Mouse (Mus musculus): Measurements from ENCODE around the gene Ndufs2.
"Not testable (repeated sequence)": the region's sequence is repeated elsewhere in the genome, so short reads cannot be mapped to it uniquely, and the experiment has no call there.

The Ndufs2 gene

DNA sequence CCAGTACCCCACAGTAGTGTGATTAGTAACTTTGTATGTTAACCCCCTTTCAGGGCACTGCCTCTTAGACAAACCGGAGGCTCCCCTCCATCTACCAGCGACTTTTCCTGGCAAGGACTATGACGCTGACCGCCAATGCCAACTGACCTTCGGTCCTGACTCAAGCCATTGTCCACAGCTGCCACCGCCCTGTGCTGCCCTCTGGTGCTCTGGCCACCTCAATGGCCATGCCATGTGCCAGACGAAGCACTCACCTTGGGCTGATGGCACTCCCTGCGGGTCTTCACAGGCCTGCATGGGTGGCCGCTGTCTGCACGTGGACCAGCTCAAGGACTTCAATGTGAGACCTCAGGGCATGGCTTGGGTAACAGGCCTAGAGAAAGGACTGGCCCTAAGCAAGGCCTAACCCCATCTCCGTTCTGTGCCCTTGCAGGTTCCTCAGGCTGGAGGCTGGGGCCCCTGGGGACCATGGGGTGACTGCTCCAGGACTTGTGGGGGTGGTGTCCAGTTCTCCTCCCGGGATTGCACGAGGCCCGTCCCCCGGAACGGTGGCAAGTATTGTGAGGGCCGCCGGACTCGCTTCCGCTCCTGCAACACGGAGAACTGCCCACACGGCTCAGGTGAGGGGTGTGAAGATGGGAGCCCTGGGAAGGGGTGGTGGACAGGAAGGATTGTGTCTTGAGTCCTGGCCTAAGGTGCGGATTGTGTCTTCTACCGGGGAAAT is 5.1 kb upstream of the Ndufs2 start:
- ATAC-seq (ENCODE audit: low TSS enrichment): no peak

DNA sequence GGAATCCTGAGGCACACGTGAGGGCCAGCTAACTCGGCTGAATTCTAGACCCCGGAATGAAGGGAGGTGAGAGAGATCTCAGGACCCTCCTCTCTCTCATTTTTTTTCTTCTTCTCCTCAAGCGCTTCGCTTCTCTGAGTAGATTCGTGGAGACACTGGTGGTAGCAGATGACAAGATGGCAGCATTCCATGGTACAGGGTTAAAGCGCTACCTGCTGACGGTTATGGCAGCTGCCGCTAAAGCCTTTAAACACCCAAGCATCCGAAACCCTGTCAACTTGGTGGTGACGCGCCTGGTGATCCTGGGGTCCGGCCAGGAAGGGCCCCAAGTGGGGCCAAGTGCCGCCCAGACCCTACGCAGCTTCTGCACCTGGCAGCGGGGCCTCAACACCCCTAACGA is 1.2 kb upstream of the Ndufs2 start:
- no peak for ATAC-seq (ENCODE audit: low TSS enrichment)

DNA sequence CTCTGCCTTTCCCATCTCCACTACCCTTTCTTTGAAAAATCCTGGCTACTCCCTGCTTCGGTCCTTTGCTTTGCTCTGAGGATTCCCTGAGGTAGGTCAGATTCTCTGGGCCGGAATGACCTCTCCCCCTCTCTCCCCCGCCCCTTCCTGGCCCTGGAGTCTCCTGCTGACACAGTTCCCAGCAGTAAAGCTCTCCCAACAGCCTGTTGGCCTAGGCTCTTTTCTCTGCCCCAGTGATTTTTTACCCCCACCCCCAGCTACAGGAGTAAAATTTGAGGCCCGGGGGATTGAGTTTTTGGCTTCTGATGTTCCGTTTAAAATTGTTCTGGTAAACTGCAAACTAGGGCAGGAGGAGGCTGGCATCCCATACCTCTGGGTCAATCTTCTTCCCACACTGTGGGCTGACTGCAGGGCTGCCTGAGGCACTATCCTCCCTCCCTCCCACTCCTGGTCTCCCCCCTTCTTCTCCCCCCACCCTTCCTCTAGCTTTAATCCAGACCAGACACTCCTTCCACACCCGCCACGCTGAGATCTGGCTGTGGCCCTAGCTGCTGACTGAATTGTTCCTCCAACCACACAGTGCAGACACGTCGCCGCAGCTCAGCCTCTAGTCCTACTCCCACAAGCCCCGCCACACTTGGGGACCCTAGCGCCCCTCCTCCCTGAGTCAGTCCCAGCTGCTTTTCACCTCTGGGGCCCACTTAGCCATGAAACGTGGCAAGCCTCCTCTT is 571 bp upstream of the Ndufs2 start:
- no peak for ATAC-seq (ENCODE audit: low TSS enrichment)

DNA sequence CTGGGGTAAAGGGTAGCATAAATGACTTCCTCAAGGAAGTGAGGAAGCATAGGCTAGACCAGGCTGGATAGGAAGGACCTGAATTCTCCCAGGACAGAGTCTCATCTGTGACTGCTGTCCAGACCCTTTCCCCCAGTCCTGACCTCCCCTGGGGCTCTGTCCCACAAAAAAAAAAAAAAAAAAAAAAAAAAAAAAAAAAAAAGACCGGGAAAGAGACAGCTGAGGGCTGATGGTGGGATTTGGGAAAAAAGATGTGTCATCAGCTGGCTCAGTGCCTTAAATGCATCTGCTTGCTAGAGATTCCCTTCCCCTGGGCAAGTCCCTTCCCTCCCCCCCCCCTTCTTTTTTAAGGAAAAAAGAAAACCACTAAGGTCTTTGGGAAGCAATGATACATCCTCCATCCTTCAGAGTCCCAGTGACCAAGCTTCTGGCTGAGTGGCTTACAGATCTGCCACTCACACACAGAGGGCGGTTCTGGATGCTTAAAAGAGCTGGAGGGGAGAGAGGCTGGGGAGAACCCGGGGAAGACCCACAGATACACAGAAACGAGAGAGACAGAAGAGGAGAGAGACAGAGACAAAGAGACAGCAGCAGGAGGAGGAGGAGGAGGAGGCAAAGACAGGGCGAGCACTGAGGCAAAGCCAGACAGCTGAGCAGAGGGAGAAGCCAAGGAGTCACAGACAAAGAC is 1.1 kb downstream of the Ndufs2 start, which contains the start of gene Adamts4:
Gene Adamts4, plus strand, starts transcription at position 509 of the 688 bp plus-strand sequence.
- ATAC-seq (ENCODE audit: low TSS enrichment): peak; percentile 51

DNA sequence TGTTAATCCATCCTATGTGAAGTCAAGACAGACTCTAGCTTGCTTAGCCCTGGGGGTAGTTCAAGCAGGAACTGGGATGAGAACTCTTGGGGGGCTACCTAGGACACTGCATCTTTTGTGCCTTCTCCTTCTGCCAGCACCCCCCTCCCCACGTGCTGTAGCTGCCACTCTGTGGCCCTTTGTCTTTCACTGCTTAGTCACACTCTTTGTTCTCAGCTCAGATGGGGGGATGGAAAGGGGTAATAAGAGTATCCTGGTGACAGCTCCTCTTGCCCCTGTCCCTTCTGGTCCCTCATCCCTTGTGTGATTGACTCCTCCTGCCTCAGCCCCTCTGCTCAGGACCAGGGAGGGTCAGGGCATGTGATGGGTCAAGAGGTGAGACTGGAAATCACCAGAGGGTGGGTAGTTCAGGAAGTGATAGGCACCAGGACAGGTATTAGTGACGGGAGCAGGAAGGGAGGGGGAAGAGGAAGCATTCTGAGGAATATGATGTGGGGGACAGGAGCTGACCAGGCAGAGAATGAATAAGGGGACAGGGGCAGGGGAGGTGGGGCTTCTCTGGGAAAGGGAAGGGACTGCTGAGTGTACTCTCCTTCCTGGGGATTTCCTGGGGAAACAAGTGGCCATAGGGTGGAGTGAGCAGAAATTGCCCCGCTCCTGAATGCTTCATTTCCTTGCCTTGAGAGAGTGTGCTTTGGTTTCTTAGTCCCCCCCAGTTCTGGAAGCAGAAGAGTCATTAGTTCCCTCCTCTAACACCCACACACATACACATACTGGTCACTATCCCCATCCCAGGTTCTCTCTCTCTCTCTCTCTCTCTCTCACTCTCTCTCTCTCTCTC is 2.6 kb downstream of the Ndufs2 start:
- 0 out of 2 replicates have a peak, but pooled peaks have one; percentile 5 for ATAC-seq (ENCODE audit: low TSS enrichment)

DNA sequence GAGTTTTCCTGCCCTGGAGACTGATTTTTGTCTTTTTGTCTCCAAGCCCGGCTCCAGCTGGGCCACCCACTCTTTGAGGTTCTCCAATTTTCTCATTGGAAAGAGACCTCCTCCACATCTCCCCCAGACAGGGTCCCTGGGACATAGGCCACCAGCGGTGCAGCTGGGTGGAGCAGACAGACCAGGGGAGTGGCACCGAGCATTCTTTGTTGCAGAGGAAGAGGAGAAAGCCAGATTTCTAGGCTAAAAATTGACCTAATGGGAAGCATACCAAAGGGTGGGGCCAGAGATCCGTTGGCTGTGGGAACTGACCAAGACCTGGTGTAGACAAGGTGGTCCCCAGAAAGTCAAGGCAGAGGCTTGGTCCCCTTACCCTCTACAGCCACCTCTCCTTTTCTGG is 3.3 kb downstream of the Ndufs2 start:
- no peak for ATAC-seq (ENCODE audit: low TSS enrichment)

DNA sequence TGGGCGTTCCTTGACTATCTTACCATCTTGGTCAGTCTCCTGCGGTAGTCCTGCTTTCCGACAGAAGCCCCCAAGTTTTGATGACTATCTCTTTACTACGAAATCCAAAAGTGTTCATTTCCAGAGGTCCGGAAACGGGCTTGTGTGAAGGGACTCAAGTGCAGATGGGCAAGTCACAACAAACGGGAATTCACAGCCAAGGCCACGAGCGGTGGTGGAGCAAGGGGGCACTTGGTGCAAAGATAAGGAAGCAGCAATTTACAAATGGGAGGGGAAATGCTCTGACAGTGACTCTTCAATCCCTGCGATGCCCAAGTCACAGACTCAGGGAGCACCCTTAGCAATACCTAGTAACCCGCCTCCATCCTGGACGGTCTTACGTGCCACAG is 3.7 kb downstream of the Ndufs2 start:
- ATAC-seq (ENCODE audit: low TSS enrichment): no peak

DNA sequence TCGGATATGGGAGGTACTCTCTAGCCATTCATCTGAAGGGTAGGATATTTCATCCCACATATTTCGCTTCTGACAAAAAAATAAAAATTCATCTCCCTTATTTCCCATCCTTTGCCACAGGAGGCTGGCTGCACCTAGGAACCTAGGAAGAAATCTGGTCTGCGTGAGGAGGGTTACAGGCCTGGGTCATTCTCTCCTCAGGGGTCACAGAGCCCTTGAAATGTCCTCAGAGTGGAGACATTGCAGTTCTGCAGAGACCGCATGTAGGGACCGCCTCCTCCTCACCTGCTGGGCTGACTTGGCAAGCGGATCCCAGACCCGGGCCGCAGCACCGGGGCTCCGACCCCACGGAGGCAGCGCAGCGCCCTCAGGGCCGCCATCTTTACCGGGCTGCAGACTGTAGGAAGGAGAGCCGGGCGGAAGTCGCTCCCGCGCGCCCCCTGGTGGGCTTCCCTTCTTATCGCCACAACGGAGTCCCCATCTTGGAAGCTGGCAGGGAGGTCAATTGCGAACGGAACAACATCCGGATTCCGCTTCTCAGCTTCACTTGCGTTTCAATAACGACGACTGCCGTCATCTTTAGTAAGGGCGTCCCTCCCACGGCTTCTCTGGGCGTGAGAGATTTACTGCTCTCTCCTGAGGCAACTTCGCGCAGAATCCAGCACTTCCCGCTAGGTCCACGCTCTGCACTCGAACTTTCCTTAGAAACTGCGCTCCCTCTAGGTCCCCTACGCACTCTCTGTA is 4.3 kb downstream of the Ndufs2 start:
- ATAC-seq (ENCODE audit: low TSS enrichment): peak; percentile 89

DNA sequence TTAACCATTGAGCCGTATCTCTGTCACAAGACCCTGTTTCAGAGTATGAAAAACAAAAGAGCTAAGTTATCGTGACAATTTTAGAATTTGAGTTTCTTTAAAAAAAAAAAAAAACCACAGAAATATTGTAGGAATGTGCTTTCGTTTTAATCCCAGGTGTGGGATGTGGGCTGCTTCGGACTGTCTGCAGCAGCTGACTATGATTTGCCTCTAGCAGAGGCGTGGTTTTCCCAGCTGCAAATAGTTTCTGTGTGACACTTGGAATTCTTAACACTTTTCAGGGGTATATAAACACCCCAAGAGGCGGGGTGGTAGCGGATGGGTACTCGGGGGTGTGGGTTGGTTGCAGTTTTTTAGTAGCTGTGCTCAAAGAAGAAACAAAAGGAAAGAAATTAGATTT is 5.8 kb downstream of the Ndufs2 start:
- ATAC-seq (ENCODE audit: low TSS enrichment): no peak

DNA sequence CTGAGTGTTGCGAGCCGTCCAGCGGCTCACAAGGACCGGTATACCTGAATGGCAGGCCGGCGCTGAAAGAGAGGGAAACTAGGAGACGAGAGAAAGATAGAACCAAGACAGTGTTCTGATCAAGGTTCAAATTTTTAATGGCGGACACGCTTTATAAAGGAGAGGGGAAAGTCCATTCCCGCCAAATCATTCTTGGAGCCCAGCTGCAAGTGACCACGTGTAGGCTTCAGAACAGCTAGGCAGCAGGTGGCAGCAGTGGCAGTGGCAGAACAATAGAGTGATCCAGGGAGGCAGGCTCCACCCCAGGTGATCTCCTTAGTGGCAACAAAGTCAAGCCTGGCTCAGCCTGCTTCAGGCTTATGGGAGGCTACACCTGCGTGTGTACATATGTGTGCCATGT is 9.2 kb downstream of the Ndufs2 start:
- not testable (repeated sequence) for ATAC-seq (ENCODE audit: low TSS enrichment)

DNA sequence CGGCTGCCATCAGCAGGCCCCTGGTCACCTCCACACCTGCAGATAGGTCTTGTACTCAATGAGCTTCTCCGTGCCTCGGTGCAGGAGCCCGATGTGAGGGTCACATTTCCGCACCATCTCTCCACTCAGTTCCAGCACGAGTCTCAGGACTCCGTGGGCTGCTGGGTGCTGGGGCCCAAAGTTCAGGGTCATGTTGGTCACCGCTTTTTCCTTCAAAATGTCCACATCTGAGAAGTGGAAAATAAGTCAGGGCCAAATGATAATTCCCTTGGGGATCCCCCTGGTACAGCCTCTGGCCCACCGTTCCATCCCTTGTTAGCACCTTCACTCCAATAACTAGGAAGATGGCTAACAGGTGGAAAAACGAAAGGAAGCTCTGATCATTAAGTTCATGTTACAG is 10.3 kb downstream of the Ndufs2 start:
- no peak for ATAC-seq (ENCODE audit: low TSS enrichment)

DNA sequence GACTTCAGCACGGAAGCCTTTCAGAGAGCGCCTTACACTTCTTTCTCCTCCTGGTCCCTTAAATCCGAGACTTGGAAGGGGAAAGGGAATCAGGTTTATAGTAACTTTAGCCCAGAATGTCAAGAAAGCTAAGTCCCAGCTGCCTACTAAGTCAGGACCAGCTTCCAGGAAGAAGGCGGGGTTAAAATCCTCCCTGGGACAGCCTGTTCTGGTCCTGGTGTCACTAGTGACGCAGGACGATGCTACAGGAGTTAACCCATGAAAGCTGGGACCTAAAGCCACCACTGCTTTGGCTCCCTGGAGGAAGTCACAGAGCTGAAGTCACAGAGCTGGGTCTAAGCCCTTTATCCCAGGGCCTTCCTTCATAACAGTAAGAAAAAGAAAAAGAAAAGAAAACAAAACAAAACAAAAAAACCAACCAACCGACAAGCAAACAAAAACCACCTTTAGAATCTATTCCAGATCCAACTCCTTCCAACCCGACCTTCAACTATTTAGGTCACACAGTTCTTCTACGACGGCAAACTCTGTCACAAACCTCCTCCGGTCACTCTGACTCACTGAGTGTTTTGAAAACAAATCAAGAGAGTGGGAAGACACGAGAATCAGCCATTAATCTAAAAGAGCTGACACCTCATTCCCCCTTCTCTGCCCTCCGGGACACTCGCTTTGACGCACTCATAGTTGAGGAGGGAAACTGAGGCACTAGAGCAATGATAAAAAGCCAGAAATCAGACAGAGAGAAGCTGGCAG is 11.0 kb downstream of the Ndufs2 start:
- no peak for ATAC-seq (ENCODE audit: low TSS enrichment)

DNA sequence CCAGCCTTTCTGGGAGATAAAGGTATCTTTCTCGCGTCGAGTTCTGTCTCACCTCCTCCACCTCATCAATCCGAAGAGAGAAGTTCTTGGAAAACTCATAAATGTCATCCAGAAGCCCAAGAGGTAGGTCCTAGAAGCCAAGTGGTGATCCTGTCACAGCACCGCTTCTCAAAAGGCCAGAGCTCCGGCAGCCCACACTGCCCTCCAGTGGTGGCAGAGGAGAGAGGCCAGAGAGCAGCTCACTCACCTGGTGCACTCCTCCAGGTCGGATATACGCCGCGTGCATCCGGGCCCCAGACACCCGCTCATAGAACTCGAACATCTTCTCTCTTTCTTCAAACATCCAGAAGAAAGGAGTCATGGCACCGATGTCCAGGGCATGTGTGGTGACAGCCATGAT is 12.7 kb downstream of the Ndufs2 start:
- ATAC-seq (ENCODE audit: low TSS enrichment): peak; percentile 56; the same call in 1 of the 2 replicates

DNA sequence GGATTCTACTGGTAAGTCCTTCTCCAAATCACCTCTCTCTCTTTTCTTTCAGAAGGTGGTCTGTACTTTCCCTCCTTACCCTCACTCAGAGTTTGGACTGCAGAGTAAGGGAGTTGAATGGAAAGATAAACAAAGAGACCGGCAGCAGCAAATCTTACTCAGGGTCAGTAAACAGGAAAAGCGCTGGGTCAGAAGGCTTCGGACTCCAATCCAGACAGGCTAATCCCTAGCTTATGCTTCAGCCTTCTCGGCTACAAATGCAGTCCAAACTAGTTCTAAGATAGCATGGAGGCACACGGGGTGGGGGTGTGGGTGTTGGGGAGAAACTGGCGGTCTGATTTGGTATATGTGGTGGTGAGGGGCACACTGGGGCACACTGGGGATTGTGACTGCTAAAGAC is 13.8 kb downstream of the Ndufs2 start:
- ATAC-seq (ENCODE audit: low TSS enrichment): no peak

DNA sequence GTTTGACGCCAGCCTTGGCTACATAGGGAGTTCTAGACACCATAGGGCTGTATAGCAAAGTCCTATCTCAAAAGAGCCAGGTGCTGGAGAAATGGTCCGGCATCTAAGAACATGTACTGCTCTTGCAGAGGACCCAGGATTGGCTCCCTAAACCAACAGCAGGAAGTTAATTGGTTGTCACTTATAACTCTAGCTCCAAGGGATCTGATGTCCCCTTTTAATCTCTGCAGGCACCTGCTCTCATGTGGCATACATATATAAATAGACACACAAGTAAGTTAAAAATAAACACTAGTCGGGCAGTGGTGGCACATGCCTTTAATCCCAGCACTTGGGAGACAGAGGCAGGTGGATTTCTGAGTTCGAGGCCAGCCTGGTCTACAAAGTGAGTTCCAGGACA is 15.4 kb downstream of the Ndufs2 start:
- ATAC-seq (ENCODE audit: low TSS enrichment): no peak

DNA sequence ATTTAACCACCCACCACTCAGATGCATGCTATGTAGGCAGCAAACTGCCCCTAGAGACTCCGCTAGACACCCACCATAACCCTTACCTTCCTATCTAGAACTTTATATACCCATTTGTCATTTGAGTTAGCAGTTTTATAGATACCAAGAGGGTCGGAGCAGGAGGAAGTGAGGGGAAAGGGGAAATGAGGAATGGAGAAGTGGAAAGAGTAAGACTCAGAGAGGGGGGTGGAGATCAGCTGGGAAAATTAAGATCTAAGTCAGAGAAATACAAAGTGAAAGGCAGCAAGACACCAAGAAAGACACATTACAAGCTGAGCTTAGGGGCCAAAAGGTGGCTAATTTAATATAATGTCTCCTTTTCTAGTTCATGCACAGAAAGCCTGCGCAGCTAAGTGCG is 16.6 kb downstream of the Ndufs2 start:
- no peak for ATAC-seq (ENCODE audit: low TSS enrichment)

DNA sequence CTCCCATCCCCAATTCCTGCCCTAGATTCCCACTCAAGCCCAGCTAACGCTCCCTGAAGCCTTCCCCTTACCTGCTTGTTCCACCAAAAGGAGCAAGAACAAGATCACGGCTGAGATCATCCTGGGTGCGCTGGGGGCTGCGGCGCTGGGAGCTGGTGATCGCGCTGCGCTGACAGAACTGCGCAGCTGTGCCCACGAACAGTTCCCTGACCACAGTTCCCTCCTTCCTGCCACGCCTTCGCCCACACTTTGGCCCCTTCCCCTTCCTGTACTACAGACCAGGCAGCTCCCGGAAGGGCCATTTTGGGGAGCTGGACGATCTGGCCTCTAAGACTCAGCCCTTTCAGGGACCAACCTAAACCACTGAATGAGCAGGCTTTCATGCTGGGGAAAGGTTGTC is 17.1 kb downstream of the Ndufs2 start, which contains the start of gene Fcer1g:
Gene Fcer1g, minus strand, starts transcription at position 240 of the 400 bp plus-strand sequence.
- no peak for ATAC-seq (ENCODE audit: low TSS enrichment)

DNA sequence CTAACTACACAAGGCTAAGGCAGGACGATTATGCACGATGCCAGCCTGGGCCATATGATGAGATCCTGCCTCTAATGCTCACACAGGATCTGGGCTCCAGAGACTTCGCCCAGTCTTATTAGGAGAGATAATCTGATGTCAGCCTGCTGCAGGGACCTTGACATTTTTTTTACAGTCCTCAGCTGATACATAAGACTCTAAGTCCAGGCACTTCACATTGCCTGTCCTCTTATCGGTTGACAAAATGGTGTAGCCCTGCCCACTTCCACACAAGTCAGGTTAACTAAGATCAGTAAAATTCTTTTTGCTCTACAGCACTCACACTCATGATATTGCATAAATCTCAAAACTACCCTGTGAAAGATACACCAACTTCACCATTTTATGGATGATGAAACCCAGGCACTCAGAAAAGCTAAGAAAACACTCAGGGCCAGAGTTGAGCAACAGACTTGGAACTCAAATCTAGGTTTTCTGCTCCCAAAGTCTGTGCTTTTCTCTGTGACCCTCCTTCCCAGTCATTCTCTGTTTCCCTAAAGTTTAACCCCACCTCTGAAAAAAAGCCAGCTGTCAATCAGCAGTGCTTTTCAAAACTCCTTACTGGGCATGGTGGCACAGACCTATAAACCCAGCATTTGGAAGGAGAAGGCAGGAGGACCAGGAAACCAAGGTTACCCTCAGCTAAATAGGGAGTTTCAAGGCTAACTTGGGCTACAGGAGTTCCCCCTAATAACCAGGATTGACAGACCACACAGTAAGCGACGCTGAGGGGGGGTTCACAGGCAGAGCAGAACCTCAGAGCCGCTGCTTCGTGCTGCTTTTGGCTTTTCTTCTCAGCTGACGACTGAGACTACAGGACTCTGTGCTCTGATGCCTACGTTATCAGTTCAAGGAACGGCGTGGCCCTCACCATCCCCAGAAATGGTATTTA is 18.1 kb downstream of the Ndufs2 start:
- no peak for ATAC-seq (ENCODE audit: low TSS enrichment)

DNA sequence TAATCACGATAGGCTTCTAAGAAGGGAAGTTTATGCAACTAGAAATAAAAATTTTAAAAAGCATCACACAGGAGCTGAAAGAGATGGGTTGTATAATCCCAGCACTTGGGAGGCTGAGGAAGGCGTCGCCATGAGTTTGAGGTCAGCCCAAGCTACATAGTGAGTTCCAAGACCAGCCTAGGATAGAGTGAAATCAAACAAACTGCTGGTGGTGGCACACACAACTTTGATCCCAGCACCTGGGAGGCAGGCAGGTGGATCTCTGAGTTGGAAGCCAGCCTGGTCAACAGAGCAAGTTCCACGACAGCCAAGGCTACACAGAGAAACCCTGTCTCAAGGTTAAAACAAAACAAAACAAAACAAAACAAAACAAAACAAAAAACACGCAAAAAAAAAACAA is 18.8 kb downstream of the Ndufs2 start:
- no peak for ATAC-seq (ENCODE audit: low TSS enrichment)
